Mouse (Mus musculus) ES-Bruce4 (cell line): ENCODE results near the gene Nrgn. TPM values are rescaled to one million over a fixed set of nuclear protein-coding genes. Genes with fewer than 3 reads are reported as not detected.

Experiments used
- H3K27ac ChIP-seq: 2 replicates; pipeline ENCODE4 v1.5.1; 2012; ENCODE audit warnings: low read length, inconsistent platforms; ENCODE audit not compliant: insufficient read depth
- H3K27me3 ChIP-seq: 2 replicates; pipeline ENCODE4 v1.6.1; 2012; ENCODE audit warnings: mild to moderate bottlenecking, low read length, inconsistent platforms; ENCODE audit not compliant: control insufficient read depth, poor library complexity, insufficient read depth, severe bottlenecking
- H3K36me3 ChIP-seq: 2 replicates; pipeline ENCODE4 v1.6.1; 2012; ENCODE audit warnings: inconsistent platforms, mild to moderate bottlenecking, low read length, moderate library complexity; ENCODE audit not compliant: control insufficient read depth, poor library complexity, insufficient read depth, severe bottlenecking
- H3K4me1 ChIP-seq: one replicate; pipeline ENCODE4 v1.8.1; 2011; ENCODE audit warnings: low read length; ENCODE audit not compliant: control insufficient read depth, insufficient read depth
- H3K4me3 ChIP-seq: 2 replicates; pipeline ENCODE4 v1.5.1; 2011; ENCODE audit warnings: low read depth, mild to moderate bottlenecking, low read length
- H3K9ac ChIP-seq: 2 replicates; pipeline ENCODE4 v1.6.1; 2012; ENCODE audit warnings: low read depth, mild to moderate bottlenecking, inconsistent platforms; ENCODE audit not compliant: poor library complexity, severe bottlenecking
- H3K9me3 ChIP-seq: replicated peaks from 2 replicates; pipeline ENCODE4 v1.6.1; 2012; ENCODE audit warnings: mild to moderate bottlenecking, low read length, inconsistent platforms; ENCODE audit not compliant: control insufficient read depth, poor library complexity, insufficient read depth, severe bottlenecking
- CTCF ChIP-seq: IDR thresholded peaks from one replicate; pipeline ENCODE4 v1.8.1; 2011; ENCODE audit warnings: low read depth, low read length
- EP300 ChIP-seq: IDR thresholded peaks from 2 replicates; pipeline ENCODE4 v1.6.1; 2011; ENCODE audit warnings: low read depth, low read length; ENCODE audit not compliant: insufficient read depth
- polyA plus RNA-seq: library from polyadenylated mRNA; stranded (reverse); fragments of >200 nt; gene quantifications from 2 replicates; pipeline ENCODE4 v1.2.4, GENCODE M21; 2011; ENCODE audit warnings: low read depth; ENCODE audit not compliant: missing spikeins, insufficient read depth, insufficient read length

Gene Nrgn
- polyA plus RNA-seq, 1 experiment = 1.2 TPM

- Histone ChIP-seq H3K9ac (no peak overlapping the region), H3K36me3 (peaks cover 28% of the 10 kb centered on the region), H3K27ac (no peak overlapping the region), H3K4me3 (no peak overlapping the region), H3K9me3 (no peaks in the 10 kb centered on the region), H3K4me1 (peaks cover 5% of the 10 kb centered on the region), H3K27me3 (no peaks in the 10 kb centered on the region)
- TF ChIP-seq CTCF = no peak
- TF ChIP-seq EP300 = no peak
These were observed 56.9 kb downstream of the Nrgn start for GRCm38 (mm10) chr9:37495761-37496160.

Other genes with a start within 250 kb of the Nrgn start
- gene Ccdc15, start 204.5 kb downstream of the Nrgn start, polyA plus RNA-seq = 18.6 and 19.5 TPM in 2 replicates
- 0.22 and 0.84 TPM in 2 replicates for gene Hepacam, start 185.6 kb downstream of the Nrgn start, polyA plus RNA-seq
- 0.64 TPM in 1 of 2 replicates, not detected in the other for gene Robo4, start 151.0 kb downstream of the Nrgn start, polyA plus RNA-seq
- 1.5 and 1.7 TPM in 2 replicates for gene Robo3, start 119.7 kb downstream of the Nrgn start, polyA plus RNA-seq
- gene Msantd2, start 63.6 kb downstream of the Nrgn start, polyA plus RNA-seq = 85.4 and 85.6 TPM in 2 replicates
- 1.7 and 3.1 TPM in 2 replicates for gene Esam, start 24.8 kb downstream of the Nrgn start, polyA plus RNA-seq
- gene Vsig2, start 13.6 kb downstream of the Nrgn start, polyA plus RNA-seq = 0.91 TPM in 1 of 2 replicates, not detected in the other
- gene Siae, start 2.8 kb upstream of the Nrgn start, polyA plus RNA-seq = 9.4 and 10.0 TPM in 2 replicates
- gene Spa17, start 60.8 kb upstream of the Nrgn start, polyA plus RNA-seq = 5.3 and 7.1 TPM in 2 replicates
- gene Tbrg1, start 104.4 kb upstream of the Nrgn start, polyA plus RNA-seq = 184 and 191 TPM in 2 replicates
- not detected in 2 replicates for gene Panx3, start 116.3 kb upstream of the Nrgn start, polyA plus RNA-seq
- gene Olfr160, start 163.3 kb upstream of the Nrgn start, polyA plus RNA-seq = not detected in 2 replicates
- gene Olfr874, start 192.2 kb upstream of the Nrgn start, polyA plus RNA-seq = not detected in 2 replicates
- gene Olfr875, start 219.0 kb upstream of the Nrgn start, polyA plus RNA-seq = not detected in 2 replicates